Mouse (Mus musculus) liver, embryonic 12.5 days (tissue): ENCODE results near the gene Setd6. TPM values are rescaled to one million over a fixed set of nuclear protein-coding genes. Genes with fewer than 3 reads are reported as not detected.

ENCODE experiments used
- ATAC-seq: fragments of 200-750 bp; cut with Nextera tagmentation; 2 replicates; pipeline ENCODE4 v1.8.0; 2017; ENCODE audit warnings: moderate number of reproducible peaks, mild to moderate bottlenecking, moderate library complexity
- H3K27ac ChIP-seq: fragments of 300-500 bp; sonication (generic); 2 replicates; pipeline ENCODE4 v1.5.1; 2016; ENCODE audit warnings: mild to moderate bottlenecking
- H3K27me3 ChIP-seq: fragments of 300-500 bp; sonication (generic); replicated peaks from 2 replicates; pipeline ENCODE4 v1.6.1; 2016; ENCODE audit warnings: mild to moderate bottlenecking, moderate library complexity
- H3K36me3 ChIP-seq: fragments of 300-500 bp; sonication (generic); 2 replicates; pipeline ENCODE4 v1.6.1; 2016; ENCODE audit warnings: mild to moderate bottlenecking, moderate library complexity
- H3K4me1 ChIP-seq: fragments of 300-500 bp; sonication (generic); 2 replicates; pipeline ENCODE4 v1.6.1; 2016
- H3K4me2 ChIP-seq: fragments of 300-500 bp; sonication (generic); 2 replicates; pipeline ENCODE4 v1.6.1; 2016; ENCODE audit warnings: mild to moderate bottlenecking, moderate library complexity
- H3K4me3 ChIP-seq: fragments of 300-500 bp; sonication (generic); 2 replicates; pipeline ENCODE4 v1.5.1; 2016; ENCODE audit warnings: mild to moderate bottlenecking, moderate library complexity
- H3K9ac ChIP-seq: fragments of 300-500 bp; sonication (generic); 2 replicates; pipeline ENCODE4 v1.6.1; 2016; ENCODE audit warnings: mild to moderate bottlenecking, moderate library complexity
- H3K9me3 ChIP-seq: fragments of 300-500 bp; sonication (generic); replicated peaks from 2 replicates; pipeline ENCODE4 v1.6.1; 2016; ENCODE audit warnings: mild to moderate bottlenecking, moderate library complexity
- WGBS: fragments of 180-500 bp; shearing (Covaris S2); methylation state at CpG from one replicate; pipeline ENCODE4 v1.1.7; 2016; ENCODE audit not compliant: insufficient replicate concordance; 5-methylcytosine and 5-hydroxymethylcytosine counted together
- polyA plus RNA-seq: library from polyadenylated mRNA; unstranded; fragments of >200 nt; fragmentation: Nextera tagmentation; extraction: Ambion mirVana; gene quantifications from 2 replicates; pipeline ENCODE4 v1.2.1, GENCODE M21; 2016

The Setd6 gene
- polyA plus RNA-seq, 1 experiment from 2014 or later, result 32.7 TPM

GRCm38 (mm10) chr8:95696661-95697060 lies 19.0 kb upstream of the Setd6 start:
- H3K27ac ChIP-seq, result no peak overlapping the region
- no peak for ATAC-seq
- no peaks in the 10 kb centered on the region for H3K36me3 ChIP-seq
- H3K4me2 ChIP-seq, result no peak overlapping the region
- WGBS, result 54% methylated on average over 8 of the region's 8 CpGs
- no peak overlapping the region for H3K9ac ChIP-seq
- H3K4me1 ChIP-seq, result no peaks in the 10 kb centered on the region
- H3K4me3 ChIP-seq, result no peak overlapping the region
- no peaks in the 10 kb centered on the region for H3K9me3 ChIP-seq
- H3K27me3 ChIP-seq, result peaks cover 93% of the 10 kb centered on the region

GRCm38 (mm10) chr8:95697128-95697527 lies 18.6 kb upstream of the Setd6 start:
- no peak overlapping the region for H3K27ac ChIP-seq

GRCm38 (mm10) chr8:95698179-95698578 lies 17.5 kb upstream of the Setd6 start:
- Histone ChIP-seq H3K4me2 (no peak overlapping the region), H3K36me3 (no peaks in the 10 kb centered on the region), H3K27me3 (peaks cover 96% of the 10 kb centered on the region), H3K4me3 (no peak overlapping the region), H3K9me3 (no peaks in the 10 kb centered on the region), H3K27ac (no peak overlapping the region), H3K4me1 (peaks cover 11% of the 10 kb centered on the region), H3K9ac (no peak overlapping the region)
- no peak for ATAC-seq
- 14% methylated on average over 6 of the region's 6 CpGs for WGBS

More at GRCm38 (mm10) chr8:95697128-95697527, 18.6 kb upstream of the Setd6 start:
- Histone ChIP-seq H3K4me3 (no peak overlapping the region), H3K4me2 (no peak overlapping the region), H3K4me1 (peaks cover under 1% of the 10 kb centered on the region), H3K9ac (no peak overlapping the region), H3K36me3 (no peaks in the 10 kb centered on the region), H3K27me3 (peaks cover 94% of the 10 kb centered on the region), H3K9me3 (no peaks in the 10 kb centered on the region)
- ATAC-seq, result no peak
- WGBS, result 2% methylated on average over 11 of the region's 11 CpGs

GRCm38 (mm10) chr8:95700282-95700681 lies 15.4 kb upstream of the Setd6 start:
- no peak overlapping the region for H3K9ac ChIP-seq
- H3K4me3 ChIP-seq, result no peak overlapping the region
- peaks cover 22% of the 10 kb centered on the region for H3K4me1 ChIP-seq
- no peaks in the 10 kb centered on the region for H3K9me3 ChIP-seq
- H3K27me3 ChIP-seq, result peaks cover 90% of the 10 kb centered on the region
- H3K36me3 ChIP-seq, result no peaks in the 10 kb centered on the region
- no peak overlapping the region for H3K4me2 ChIP-seq
- no peak for ATAC-seq
- no peak overlapping the region for H3K27ac ChIP-seq
- 61% methylated on average over 9 of the region's 9 CpGs for WGBS

GRCm38 (mm10) chr8:95701809-95702208 lies 13.9 kb upstream of the Setd6 start:
- Histone ChIP-seq H3K4me3 (no peak overlapping the region), H3K9ac (no peak overlapping the region), H3K4me2 (no peak overlapping the region), H3K9me3 (no peaks in the 10 kb centered on the region), H3K27me3 (peaks cover 77% of the 10 kb centered on the region), H3K36me3 (no peaks in the 10 kb centered on the region), H3K4me1 (peaks cover 22% of the 10 kb centered on the region), H3K27ac (no peak overlapping the region)
- ATAC-seq, result no peak
- 65% methylated on average over 4 of the region's 4 CpGs for WGBS

- peak overlapping the region; percentile 54 for H3K9ac ChIP-seq
- peak; percentile 80 for ATAC-seq
- 4% methylated on average over 34 of the region's 34 CpGs for WGBS
- no peaks in the 10 kb centered on the region for H3K36me3 ChIP-seq
- 0 out of 2 replicates have a peak overlapping the region, but pooled peaks have one; percentile 12 for H3K27ac ChIP-seq
- H3K4me2 ChIP-seq, result peak overlapping the region; percentile 87
- H3K9me3 ChIP-seq, result no peaks in the 10 kb centered on the region
- peak overlapping the region; percentile 59 for H3K4me3 ChIP-seq
- peaks cover 22% of the 10 kb centered on the region for H3K4me1 ChIP-seq
- peaks cover 77% of the 10 kb centered on the region for H3K27me3 ChIP-seq
These were observed 12.9 kb upstream of the Setd6 start for GRCm38 (mm10) chr8:95702480-95703446.

- H3K27me3 ChIP-seq, result peaks cover 70% of the 10 kb centered on the region
These were observed 12.0 kb upstream of the Setd6 start for GRCm38 (mm10) chr8:95703461-95704260.

GRCm38 (mm10) chr8:95704538-95704937 lies 11.1 kb upstream of the Setd6 start:
- Histone ChIP-seq H3K4me1 (peaks cover 22% of the 10 kb centered on the region), H3K9ac (no peak overlapping the region), H3K27me3 (peaks cover 70% of the 10 kb centered on the region), H3K36me3 (no peaks in the 10 kb centered on the region), H3K27ac (no peak overlapping the region), H3K9me3 (no peaks in the 10 kb centered on the region), H3K4me2 (no peak overlapping the region), H3K4me3 (no peak overlapping the region)
- no peak for ATAC-seq
- WGBS, result 64% methylated on average over 3 of the region's 3 CpGs

More at GRCm38 (mm10) chr8:95703461-95704260, 12.0 kb upstream of the Setd6 start:
- peak overlapping the region; percentile 87 for H3K4me2 ChIP-seq
- H3K4me3 ChIP-seq, result peak overlapping the region; percentile 59
- 0 out of 2 replicates have a peak overlapping the region, but pooled peaks have one; percentile 12 for H3K27ac ChIP-seq
- peak overlapping the region; percentile 54 for H3K9ac ChIP-seq
- H3K36me3 ChIP-seq, result no peaks in the 10 kb centered on the region
- peaks cover 22% of the 10 kb centered on the region for H3K4me1 ChIP-seq
- WGBS, result 5% methylated on average over 15 of the region's 15 CpGs
- H3K9me3 ChIP-seq, result no peaks in the 10 kb centered on the region
- ATAC-seq, result peak; percentile 58

- WGBS, result 68% methylated on average over 7 of the region's 7 CpGs
- H3K4me2 ChIP-seq, result no peak overlapping the region
- no peak for ATAC-seq
- H3K36me3 ChIP-seq, result no peaks in the 10 kb centered on the region
- no peak overlapping the region for H3K4me3 ChIP-seq
- H3K27ac ChIP-seq, result no peak overlapping the region
- peaks cover 28% of the 10 kb centered on the region for H3K27me3 ChIP-seq
- H3K9ac ChIP-seq, result no peak overlapping the region
- H3K4me1 ChIP-seq, result peaks cover 28% of the 10 kb centered on the region
- H3K9me3 ChIP-seq, result no peaks in the 10 kb centered on the region
These were observed 6.1 kb upstream of the Setd6 start for GRCm38 (mm10) chr8:95709579-95709978.

GRCm38 (mm10) chr8:95711029-95711428 lies 4.7 kb upstream of the Setd6 start:
- Histone ChIP-seq H3K36me3 (no peaks in the 10 kb centered on the region), H3K4me3 (no peak overlapping the region), H3K27ac (no peak overlapping the region), H3K4me2 (no peak overlapping the region), H3K4me1 (peaks cover 38% of the 10 kb centered on the region), H3K9me3 (no peaks in the 10 kb centered on the region), H3K27me3 (peaks cover 27% of the 10 kb centered on the region), H3K9ac (no peak overlapping the region)
- no peak for ATAC-seq
- 55% methylated on average over 3 of the region's 3 CpGs for WGBS

- Histone ChIP-seq H3K36me3 (peaks cover 9% of the 10 kb centered on the region), H3K27me3 (peaks cover 19% of the 10 kb centered on the region), H3K4me2 (no peak overlapping the region), H3K9me3 (no peaks in the 10 kb centered on the region), H3K4me3 (no peak overlapping the region), H3K27ac (no peak overlapping the region), H3K9ac (no peak overlapping the region), H3K4me1 (peaks cover 52% of the 10 kb centered on the region)
- ATAC-seq, result no peak
- WGBS, result 56% methylated on average over 9 of the region's 9 CpGs
These were observed 3.3 kb upstream of the Setd6 start for GRCm38 (mm10) chr8:95712395-95712794.
